In genomic region chr5:103380785-103381527, GRCm38 (mm10) we compare ENCODE assay signal across 13 mouse cellular contexts. TPM values are rescaled to one million over a fixed set of nuclear protein-coding genes. Genes with fewer than 3 reads are reported as not detected.
DNase-seq lines count a peak whose midpoint lies in the region; ATAC-seq and TF ChIP-seq lines count a peak whose summit lies in the region.
"Had no signal": no experiment of that assay in that cellular context is flagged by ENCODE, and none has a peak within 500 bp of the region (broad histone marks: within the 10 kb centered on the region; RNA-seq: fewer than 3 reads in every experiment).

No protein-coding gene starts in this region.

- no peaks in the 10 kb centered on the region for H3K27me3 ChIP-seq in intestine, postnatal 0 days (replicated peaks; ENCODE audit: control insufficient read depth, insufficient read depth, low read length)
- H3K27me3 ChIP-seq in intestine, embryonic 15.5 days (replicated peaks), result no peaks in the 10 kb centered on the region
- H3K27me3 ChIP-seq in midbrain, embryonic 12.5 days, result peaks cover 3% of the 10 kb centered on the region; the same call in 1 of the 2 replicates
- 0 out of 2 replicates have a peak, but pooled peaks cover 3% of the 10 kb centered on the region for H3K27me3 ChIP-seq in midbrain, embryonic 13.5 days
- H3K27me3 ChIP-seq in forebrain, embryonic 16.5 days (replicated peaks; ENCODE audit: control insufficient read depth, insufficient read depth, low read length), result no peaks in the 10 kb centered on the region

- no peaks in the 10 kb centered on the region for H3K36me3 ChIP-seq in intestine, postnatal 0 days (ENCODE audit: control insufficient read depth, insufficient read depth)
- no peaks in the 10 kb centered on the region for H3K36me3 ChIP-seq in intestine, embryonic 15.5 days
- H3K36me3 ChIP-seq in midbrain, embryonic 12.5 days, result no peaks in the 10 kb centered on the region
- no peaks in the 10 kb centered on the region for H3K36me3 ChIP-seq in midbrain, embryonic 13.5 days
- no peaks in the 10 kb centered on the region for H3K36me3 ChIP-seq in forebrain, embryonic 16.5 days (ENCODE audit: control insufficient read depth, insufficient read depth)
- H3K36me3 ChIP-seq: liver, embryonic 13.5 days had no signal

- 0 out of 2 replicates have a peak, but pooled peaks cover 3% of the 10 kb centered on the region for H3K9me3 ChIP-seq in intestine, postnatal 0 days (ENCODE audit: control insufficient read depth)
- no peaks in the 10 kb centered on the region for H3K9me3 ChIP-seq in intestine, embryonic 15.5 days
- H3K9me3 ChIP-seq in midbrain, embryonic 12.5 days, result no peaks in the 10 kb centered on the region
- no peaks in the 10 kb centered on the region for H3K9me3 ChIP-seq in midbrain, embryonic 13.5 days
- H3K9me3 ChIP-seq in forebrain, embryonic 16.5 days (ENCODE audit: control insufficient read depth, low read length), result no peaks in the 10 kb centered on the region
- H3K9me3 ChIP-seq: liver, embryonic 13.5 days had no signal

- no peak for DNase-seq in adrenal gland, postnatal 10 days
- no peak for DNase-seq in spleen, postnatal 36 days (ENCODE audit: low spot score in 2 of 2)
- DNase-seq: adrenal gland, adult 2 months; cerebellum, postnatal 25 days; kidney, postnatal 25 days; liver, embryonic 13.5 days had no signal

- TF ChIP-seq CTCF in intestine, postnatal 0 days (IDR thresholded peaks at IDR 0.05; ENCODE audit: low read depth), result peak; percentile 34; the same call in 1 of the 2 replicates

- 74% methylated on average over 11 of the region's 11 CpGs for WGBS in intestine, postnatal 0 days
- WGBS in intestine, embryonic 15.5 days, result 65% methylated on average over 11 of the region's 11 CpGs
- WGBS in midbrain, embryonic 12.5 days, result 42% methylated on average over 11 of the region's 11 CpGs
- WGBS in midbrain, embryonic 13.5 days, result 40% methylated on average over 11 of the region's 11 CpGs
- 35% methylated on average over 11 of the region's 11 CpGs for WGBS in forebrain, embryonic 16.5 days

- H3K4me2 ChIP-seq in intestine, postnatal 0 days (replicated peaks; ENCODE audit: low read depth), result no peak overlapping the region
- no peak overlapping the region for H3K4me2 ChIP-seq in intestine, embryonic 15.5 days (replicated peaks)
- H3K4me2 ChIP-seq in midbrain, embryonic 12.5 days (replicated peaks), result no peak overlapping the region
- H3K4me2 ChIP-seq in midbrain, embryonic 13.5 days (replicated peaks), result no peak overlapping the region
- H3K4me2 ChIP-seq in forebrain, embryonic 16.5 days (ENCODE audit: low read length), result no peak overlapping the region
- H3K4me2 ChIP-seq: liver, embryonic 13.5 days had no signal

- H3K27ac ChIP-seq in intestine, postnatal 0 days (ENCODE audit: low read depth, low read length), result no peak overlapping the region
- no peak overlapping the region for H3K27ac ChIP-seq in intestine, embryonic 15.5 days
- H3K27ac ChIP-seq in midbrain, embryonic 12.5 days (replicated peaks), result peak overlapping the region; percentile 27
- H3K27ac ChIP-seq in midbrain, embryonic 13.5 days, result no peak overlapping the region
- no peak overlapping the region for H3K27ac ChIP-seq in forebrain, embryonic 16.5 days (ENCODE audit: low read length)
- H3K27ac ChIP-seq: hindbrain, postnatal 0 days; liver, embryonic 13.5 days; macrophage had no signal

- H3K4me1 ChIP-seq in intestine, postnatal 0 days (replicated peaks; ENCODE audit: control insufficient read depth, insufficient read depth, low read length), result no peaks in the 10 kb centered on the region
- H3K4me1 ChIP-seq in intestine, embryonic 15.5 days (replicated peaks), result no peaks in the 10 kb centered on the region
- peaks cover 6% of the 10 kb centered on the region; the same call in 1 of the 2 replicates for H3K4me1 ChIP-seq in midbrain, embryonic 12.5 days
- peaks cover 9% of the 10 kb centered on the region for H3K4me1 ChIP-seq in midbrain, embryonic 13.5 days (replicated peaks)
- no peaks in the 10 kb centered on the region for H3K4me1 ChIP-seq in forebrain, embryonic 16.5 days (replicated peaks; ENCODE audit: control insufficient read depth, insufficient read depth, low read length)
- H3K4me1 ChIP-seq: liver, embryonic 13.5 days had no signal

- H3K9ac ChIP-seq in intestine, postnatal 0 days (ENCODE audit: low read depth, low read length), result no peak overlapping the region
- no peak overlapping the region for H3K9ac ChIP-seq in intestine, embryonic 15.5 days
- no peak overlapping the region for H3K9ac ChIP-seq in midbrain, embryonic 12.5 days (replicated peaks)
- H3K9ac ChIP-seq in midbrain, embryonic 13.5 days (replicated peaks), result no peak overlapping the region
- no peak overlapping the region for H3K9ac ChIP-seq in forebrain, embryonic 16.5 days (replicated peaks; ENCODE audit: low read depth, low read length)
- H3K9ac ChIP-seq: liver, embryonic 13.5 days had no signal

- no peak for ATAC-seq in intestine, postnatal 0 days
- ATAC-seq in intestine, embryonic 15.5 days, result no peak
- ATAC-seq in midbrain, embryonic 12.5 days (ENCODE audit: low FRiP score, low read depth), result no peak
- ATAC-seq in midbrain, embryonic 13.5 days, result no peak
- ATAC-seq in forebrain, embryonic 16.5 days, result peak; percentile 43; the same call in 1 of the 2 replicates
- ATAC-seq: hindbrain, postnatal 0 days had no signal

- no peak overlapping the region for H3K4me3 ChIP-seq in intestine, postnatal 0 days (ENCODE audit: low read depth, low read length)
- H3K4me3 ChIP-seq in intestine, embryonic 15.5 days (replicated peaks), result no peak overlapping the region
- no peak overlapping the region for H3K4me3 ChIP-seq in midbrain, embryonic 12.5 days
- H3K4me3 ChIP-seq in midbrain, embryonic 13.5 days (replicated peaks), result no peak overlapping the region
- H3K4me3 ChIP-seq in forebrain, embryonic 16.5 days (replicated peaks; ENCODE audit: low read length), result no peak overlapping the region
- H3K4me3 ChIP-seq: liver, embryonic 13.5 days had no signal

RNA-seq across cellular contexts. Expression of gene Ptpn13, which starts 44.0 kb away (rescaled TPM):
- 0.90 and 1.3 TPM in 2 replicates for polyA plus RNA-seq in intestine, postnatal 0 days (2015; fragmentation: Nextera tagmentation; extraction: Ambion mirVana)
- polyA plus RNA-seq in intestine, embryonic 15.5 days (2015; fragmentation: Nextera tagmentation; extraction: Ambion mirVana), result 5.5 TPM in 2 replicates
- 19.1 and 21.0 TPM in 2 replicates for polyA plus RNA-seq in midbrain, embryonic 12.5 days (2016; fragmentation: Nextera tagmentation; extraction: Ambion mirVana)
- polyA plus RNA-seq in midbrain, embryonic 13.5 days (2015; fragmentation: Nextera tagmentation; extraction: Ambion mirVana), result 6.8 and 8.7 TPM in 2 replicates
- 4.1 and 4.8 TPM in 2 replicates for polyA plus RNA-seq in forebrain, embryonic 16.5 days (2015; fragmentation: Nextera tagmentation; extraction: Ambion mirVana)
- 10 to 100 TPM; 16.3 to 17.4 TPM for total RNA-seq in adrenal gland, postnatal 10 days (2021)
- polyA plus RNA-seq: macrophage had no signal
